Mouse (Mus musculus): ENCODE data around the gene Slc37a1. TPM values are rescaled to one million over a fixed set of nuclear protein-coding genes. Genes with fewer than 3 reads are reported as not detected.

Slc37a1 gene
- polyA plus RNA-seq, 1 experiment from 2014 or later: 21.1 TPM

DNA sequence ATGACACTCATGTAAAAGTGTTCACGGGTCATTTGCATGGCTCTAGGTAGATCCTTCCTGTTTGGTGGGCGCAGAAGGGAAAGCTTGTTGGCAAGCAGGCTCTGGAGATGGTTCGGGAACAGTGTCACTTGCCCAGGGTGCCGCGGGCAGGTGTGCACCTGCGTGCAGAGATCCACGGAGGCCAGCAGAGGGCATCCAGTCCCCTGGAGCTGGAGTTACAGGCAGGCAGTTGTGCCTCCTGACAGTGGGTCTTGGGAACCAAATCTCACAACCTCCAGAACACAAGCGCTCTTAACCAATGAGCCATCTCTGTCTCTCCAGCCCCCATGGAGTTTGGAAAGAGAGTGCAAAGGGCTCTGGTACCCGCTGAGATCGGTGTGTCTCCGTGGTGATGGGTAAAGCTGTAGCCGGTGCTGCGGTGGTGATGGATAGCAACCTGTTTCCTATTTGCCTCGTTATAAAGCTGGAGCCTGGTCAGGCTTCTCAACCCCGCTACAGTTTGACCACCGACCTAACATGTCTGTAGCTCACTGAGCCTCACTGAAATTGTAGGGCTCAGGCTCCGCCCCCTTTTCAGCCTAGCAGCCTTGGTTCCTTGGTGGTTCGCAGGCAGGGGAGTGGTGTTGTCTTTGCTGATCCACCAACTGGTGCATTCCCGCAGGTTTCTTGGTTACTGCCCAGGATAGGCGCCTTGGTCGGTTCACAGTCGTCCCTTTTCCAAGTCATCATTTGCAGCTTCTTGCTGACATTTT is 31.1 kb downstream of the Slc37a1 start:
- no peak overlapping the region for H3K4me3 ChIP-seq (ENCODE audit: low read length)
- no peaks in the 10 kb centered on the region for H3K27me3 ChIP-seq (replicated peaks; ENCODE audit: control insufficient read depth, insufficient read depth, low read length)
- H3K4me2 ChIP-seq (ENCODE audit: low read depth, low read length): no peak overlapping the region
- no peaks in the 10 kb centered on the region for H3K9me3 ChIP-seq (ENCODE audit: control insufficient read depth, low read length)
- WGBS: 47% methylated on average over 22 of the region's 22 CpGs
- no peak overlapping the region for H3K27ac ChIP-seq (ENCODE audit: low read length)
- peaks cover 41% of the 10 kb centered on the region for H3K4me1 ChIP-seq (ENCODE audit: control insufficient read depth, insufficient read depth, low read length)
- no peak overlapping the region for H3K9ac ChIP-seq (ENCODE audit: low read depth, low read length)
- 0 out of 2 replicates have a peak, but pooled peaks have one; percentile 24 for ATAC-seq
- H3K36me3 ChIP-seq (ENCODE audit: control insufficient read depth, insufficient read depth, low read length): no peaks in the 10 kb centered on the region

DNA sequence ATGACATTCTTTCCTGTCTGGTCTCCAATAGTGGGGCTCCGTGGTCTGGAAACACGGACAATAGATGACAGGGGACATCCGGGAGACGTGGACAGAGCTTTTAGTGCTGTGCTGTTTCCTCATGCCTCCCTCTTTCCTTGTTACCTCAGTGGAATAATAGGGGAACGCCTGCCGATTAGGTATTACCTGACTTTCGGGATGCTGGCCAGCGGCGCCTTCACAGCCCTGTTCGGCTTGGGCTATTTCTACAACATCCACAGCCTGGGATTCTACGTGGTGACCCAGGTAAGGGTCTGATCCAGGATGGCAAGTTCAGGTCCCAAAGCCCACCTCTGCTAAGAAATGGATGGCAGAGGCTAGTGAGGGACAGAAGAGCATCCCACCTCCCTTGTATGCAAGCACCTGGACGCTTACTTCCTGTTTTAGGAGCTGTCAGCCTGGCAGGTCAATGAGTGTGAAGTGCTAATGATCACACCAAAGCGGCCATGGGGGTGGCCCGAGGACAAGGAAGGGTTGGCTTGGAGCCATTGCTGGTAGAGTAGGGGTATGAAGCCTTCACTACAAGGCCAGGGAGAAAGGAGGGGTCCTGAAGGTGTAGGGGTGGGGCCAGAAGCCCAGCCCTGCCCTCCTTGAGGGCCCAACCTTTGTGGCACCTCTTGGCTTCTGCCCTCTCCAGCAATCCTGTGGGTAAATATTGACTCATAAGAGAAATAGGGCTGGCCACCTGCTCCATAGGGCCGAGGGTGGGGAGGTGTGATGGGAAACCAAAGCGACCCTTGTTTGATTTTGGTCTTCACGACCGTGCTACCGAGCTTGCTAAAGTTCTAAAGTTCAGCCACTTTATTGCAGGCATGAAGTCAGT is 32.5 kb downstream of the Slc37a1 start:
- no peak overlapping the region for H3K4me3 ChIP-seq (ENCODE audit: low read length)
- no peaks in the 10 kb centered on the region for H3K9me3 ChIP-seq (ENCODE audit: control insufficient read depth, low read length)
- 0 out of 2 replicates have a peak overlapping the region, but pooled peaks have one; percentile 13 for H3K9ac ChIP-seq (ENCODE audit: low read depth, low read length)
- H3K36me3 ChIP-seq (ENCODE audit: control insufficient read depth, insufficient read depth, low read length): no peaks in the 10 kb centered on the region
- 71% methylated on average over 19 of the region's 19 CpGs for WGBS
- H3K4me2 ChIP-seq (ENCODE audit: low read depth, low read length): no peak overlapping the region
- ATAC-seq: peak; percentile 78
- H3K4me1 ChIP-seq (ENCODE audit: control insufficient read depth, insufficient read depth, low read length): peaks cover 46% of the 10 kb centered on the region
- no peaks in the 10 kb centered on the region for H3K27me3 ChIP-seq (replicated peaks; ENCODE audit: control insufficient read depth, insufficient read depth, low read length)
- H3K27ac ChIP-seq (ENCODE audit: low read length): peak overlapping the region; percentile 80

DNA sequence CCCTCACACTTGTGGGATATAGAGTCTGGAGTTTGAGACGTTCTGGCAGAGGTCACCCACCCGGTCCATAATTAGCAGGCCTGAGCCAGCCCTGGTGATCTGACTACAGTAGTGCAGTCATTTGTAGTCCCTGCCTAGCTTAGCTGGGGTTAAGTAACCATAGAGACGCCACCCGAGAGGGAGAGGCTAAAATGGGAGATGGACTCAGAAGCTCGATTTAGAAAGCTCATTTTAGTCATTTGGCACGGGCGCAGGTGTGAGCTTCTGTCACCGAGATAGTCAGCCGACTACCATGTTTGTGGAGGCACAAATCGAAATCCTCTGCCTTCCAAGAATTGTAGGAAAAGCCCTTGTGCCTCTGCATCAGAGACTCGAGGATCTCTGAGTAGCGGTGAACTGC is 34.8 kb downstream of the Slc37a1 start:
- WGBS: 76% methylated on average over 12 of the region's 12 CpGs
- Histone ChIP-seq H3K4me1 (ENCODE audit: control insufficient read depth, insufficient read depth, low read length) (peaks cover 52% of the 10 kb centered on the region), H3K4me3 (ENCODE audit: low read length) (no peak overlapping the region), H3K4me2 (ENCODE audit: low read depth, low read length) (no peak overlapping the region), H3K9me3 (ENCODE audit: control insufficient read depth, low read length) (no peaks in the 10 kb centered on the region), H3K27ac (ENCODE audit: low read length) (peak overlapping the region; percentile 84; the same call in 1 of the 2 replicates), H3K36me3 (ENCODE audit: control insufficient read depth, insufficient read depth, low read length) (no peaks in the 10 kb centered on the region), H3K9ac (ENCODE audit: low read depth, low read length) (no peak overlapping the region), H3K27me3 (replicated peaks; ENCODE audit: control insufficient read depth, insufficient read depth, low read length) (no peaks in the 10 kb centered on the region)
- no peak for ATAC-seq

DNA sequence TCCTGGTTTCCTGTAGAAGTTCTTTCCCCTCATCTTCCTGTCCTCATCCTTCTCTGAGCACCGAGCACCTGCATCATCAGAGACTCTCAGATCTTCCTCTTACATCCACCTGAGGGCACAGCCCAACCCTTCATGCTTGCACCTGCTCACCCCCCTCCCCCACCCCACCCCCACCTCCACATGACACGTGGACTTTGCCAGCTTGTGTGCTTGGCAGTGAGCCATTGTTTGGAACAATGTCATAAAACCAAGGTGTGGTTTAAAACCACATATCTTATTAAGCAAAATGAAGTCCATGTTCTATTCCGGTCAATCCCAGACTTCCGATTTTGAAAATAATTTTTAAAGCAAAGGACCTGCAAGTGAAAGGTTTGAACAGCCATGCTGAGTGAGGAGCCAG is 35.9 kb downstream of the Slc37a1 start:
- H3K27ac ChIP-seq (ENCODE audit: low read length): peak overlapping the region; percentile 88
- no peaks in the 10 kb centered on the region for H3K9me3 ChIP-seq (ENCODE audit: control insufficient read depth, low read length)
- H3K36me3 ChIP-seq (ENCODE audit: control insufficient read depth, insufficient read depth, low read length): no peaks in the 10 kb centered on the region
- peaks cover 47% of the 10 kb centered on the region for H3K4me1 ChIP-seq (ENCODE audit: control insufficient read depth, insufficient read depth, low read length)
- no peak overlapping the region for H3K4me2 ChIP-seq (ENCODE audit: low read depth, low read length)
- 52% methylated on average over 4 of the region's 4 CpGs for WGBS
- no peak overlapping the region for H3K4me3 ChIP-seq (ENCODE audit: low read length)
- ATAC-seq: peak; percentile 38
- no peak overlapping the region for H3K9ac ChIP-seq (ENCODE audit: low read depth, low read length)
- no peaks in the 10 kb centered on the region for H3K27me3 ChIP-seq (replicated peaks; ENCODE audit: control insufficient read depth, insufficient read depth, low read length)

DNA sequence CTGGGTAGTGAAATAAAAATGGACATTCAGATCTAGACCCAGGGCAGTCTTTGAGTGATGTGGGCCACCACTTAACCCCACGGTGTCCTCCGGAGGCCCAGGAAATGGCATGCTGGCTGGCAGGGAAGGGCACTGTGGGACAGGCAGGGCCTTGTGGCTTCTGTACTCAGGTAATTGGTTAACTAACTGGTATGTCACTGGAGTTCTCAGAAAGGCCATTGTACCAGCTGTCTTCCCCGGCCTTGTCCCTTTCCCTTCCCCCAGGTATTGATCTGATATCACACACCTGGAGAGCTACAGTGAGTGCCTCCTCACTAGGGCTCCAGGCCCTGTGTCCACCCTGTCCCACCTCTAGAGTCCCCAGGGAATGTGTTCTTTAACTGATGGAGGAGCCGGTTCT is 36.8 kb downstream of the Slc37a1 start:
- Histone ChIP-seq H3K4me3 (ENCODE audit: low read length) (no peak overlapping the region), H3K9me3 (ENCODE audit: control insufficient read depth, low read length) (no peaks in the 10 kb centered on the region), H3K36me3 (ENCODE audit: control insufficient read depth, insufficient read depth, low read length) (no peaks in the 10 kb centered on the region), H3K4me1 (ENCODE audit: control insufficient read depth, insufficient read depth, low read length) (peaks cover 47% of the 10 kb centered on the region), H3K27me3 (replicated peaks; ENCODE audit: control insufficient read depth, insufficient read depth, low read length) (no peaks in the 10 kb centered on the region), H3K9ac (ENCODE audit: low read depth, low read length) (peak overlapping the region; percentile 2), H3K4me2 (ENCODE audit: low read depth, low read length) (no peak overlapping the region), H3K27ac (ENCODE audit: low read length) (peak overlapping the region; percentile 88)
- 62% methylated on average over 4 of the region's 4 CpGs for WGBS
- ATAC-seq: peak; percentile 54

DNA sequence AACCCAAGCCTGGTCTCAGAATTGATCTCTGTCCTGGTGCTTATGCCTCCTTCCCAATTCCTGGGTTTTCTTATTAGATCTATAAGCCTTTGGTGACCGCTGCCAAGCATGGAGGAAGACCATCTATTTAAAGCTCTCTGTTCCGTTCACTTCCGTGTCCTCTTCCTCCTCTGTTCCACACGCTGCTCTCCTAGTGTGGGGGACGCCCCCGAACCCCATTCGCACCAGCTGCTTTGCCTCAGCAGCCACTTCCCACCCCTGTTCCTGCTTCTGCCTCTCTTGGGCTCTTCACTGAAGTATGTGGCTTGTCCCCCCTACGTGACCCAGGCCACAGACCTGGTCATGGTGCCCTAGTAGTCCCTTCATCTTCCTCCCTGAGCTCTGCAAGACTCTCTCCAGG is 37.6 kb downstream of the Slc37a1 start:
- H3K27me3 ChIP-seq (replicated peaks; ENCODE audit: control insufficient read depth, insufficient read depth, low read length): no peaks in the 10 kb centered on the region
- H3K4me1 ChIP-seq (ENCODE audit: control insufficient read depth, insufficient read depth, low read length): peaks cover 44% of the 10 kb centered on the region
- H3K4me3 ChIP-seq (ENCODE audit: low read length): no peak overlapping the region
- no peak overlapping the region for H3K4me2 ChIP-seq (ENCODE audit: low read depth, low read length)
- no peaks in the 10 kb centered on the region for H3K9me3 ChIP-seq (ENCODE audit: control insufficient read depth, low read length)
- WGBS: 87% methylated on average over 8 of the region's 8 CpGs
- ATAC-seq: no peak
- H3K36me3 ChIP-seq (ENCODE audit: control insufficient read depth, insufficient read depth, low read length): no peaks in the 10 kb centered on the region
- peak overlapping the region; percentile 2 for H3K9ac ChIP-seq (ENCODE audit: low read depth, low read length)
- peak overlapping the region; percentile 88 for H3K27ac ChIP-seq (ENCODE audit: low read length)

DNA sequence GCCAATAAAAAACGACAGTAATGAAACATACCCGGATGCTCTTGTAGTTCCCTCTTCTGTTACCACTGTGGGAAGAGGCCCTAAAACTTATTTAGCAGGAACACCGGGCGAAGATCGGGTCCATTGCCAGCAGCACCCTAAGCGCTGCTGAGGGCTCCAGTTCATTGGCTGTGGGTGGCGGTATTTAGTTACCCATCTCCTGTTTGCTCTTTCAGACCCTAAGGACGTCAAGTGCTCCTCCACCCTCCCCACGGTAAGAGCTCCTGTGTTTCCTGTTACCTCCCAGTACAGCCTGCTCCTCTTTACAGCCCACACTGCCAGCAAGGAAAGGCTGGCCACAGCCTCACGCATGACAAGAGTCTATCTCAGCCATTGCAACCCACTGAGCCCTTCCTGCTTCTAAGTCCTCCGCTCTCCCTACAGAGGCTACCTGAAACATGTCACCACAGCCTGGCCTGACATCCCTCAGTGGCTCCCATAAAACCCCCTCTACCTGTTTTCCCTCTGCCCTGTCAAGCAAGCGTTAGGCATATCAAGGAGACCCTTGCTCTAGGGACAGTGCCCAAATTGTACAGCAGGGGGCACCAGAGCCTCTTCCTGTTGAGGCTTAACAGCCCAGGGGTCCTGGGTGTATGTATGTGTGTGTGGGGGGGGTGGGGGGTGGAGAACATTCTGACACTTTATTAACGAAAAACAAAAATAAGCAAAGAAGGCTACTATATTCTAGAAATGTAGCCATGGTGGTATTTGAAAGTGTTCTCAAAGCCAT is 39.0 kb downstream of the Slc37a1 start:
- no peaks in the 10 kb centered on the region for H3K36me3 ChIP-seq (ENCODE audit: control insufficient read depth, insufficient read depth, low read length)
- peak; percentile 37 for ATAC-seq
- H3K9me3 ChIP-seq (ENCODE audit: control insufficient read depth, low read length): no peaks in the 10 kb centered on the region
- peak overlapping the region; percentile 88 for H3K27ac ChIP-seq (ENCODE audit: low read length)
- H3K27me3 ChIP-seq (replicated peaks; ENCODE audit: control insufficient read depth, insufficient read depth, low read length): no peaks in the 10 kb centered on the region
- 47% methylated on average over 13 of the region's 13 CpGs for WGBS
- H3K4me2 ChIP-seq (ENCODE audit: low read depth, low read length): peak overlapping the region; percentile 1; the same call in 1 of the 2 replicates
- H3K4me3 ChIP-seq (ENCODE audit: low read length): peak overlapping the region; percentile 5; the same call in 1 of the 2 replicates
- H3K9ac ChIP-seq (ENCODE audit: low read depth, low read length): peak overlapping the region; percentile 17; the same call in 1 of the 2 replicates
- peaks cover 33% of the 10 kb centered on the region for H3K4me1 ChIP-seq (ENCODE audit: control insufficient read depth, insufficient read depth, low read length)

DNA sequence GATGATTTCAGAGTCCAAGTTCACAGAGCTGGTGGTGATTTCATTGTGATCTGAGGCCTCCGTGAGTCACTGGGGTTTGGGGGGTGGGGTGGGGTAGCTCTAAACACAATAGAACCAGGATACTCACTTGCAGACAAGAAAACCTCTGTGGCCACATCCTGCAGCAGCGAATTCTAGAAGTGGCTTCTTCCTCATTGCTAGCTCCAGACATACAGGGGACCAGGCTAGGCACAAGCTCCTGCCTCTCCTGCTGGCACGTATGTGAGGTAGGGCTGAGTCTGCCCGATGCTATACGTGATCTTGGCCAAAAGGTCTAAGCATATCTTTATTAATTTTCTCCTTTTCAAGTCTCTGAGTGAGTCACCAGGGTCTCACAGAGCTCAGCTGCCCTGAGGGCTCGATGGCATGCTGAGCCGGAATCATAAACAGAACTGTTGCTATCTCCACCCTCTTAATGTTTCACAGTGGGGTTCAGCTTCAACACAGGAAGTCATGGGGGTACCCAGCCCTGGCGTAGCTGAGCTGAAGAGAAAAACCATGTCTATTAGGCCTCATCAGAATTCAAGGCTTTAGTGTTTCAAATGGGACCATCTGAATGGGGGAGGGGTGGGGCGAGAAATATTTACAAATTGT is 39.7 kb downstream of the Slc37a1 start:
- Histone ChIP-seq H3K4me1 (ENCODE audit: control insufficient read depth, insufficient read depth, low read length) (peaks cover 26% of the 10 kb centered on the region), H3K27ac (ENCODE audit: low read length) (peak overlapping the region; percentile 88), H3K4me3 (ENCODE audit: low read length) (no peak overlapping the region), H3K4me2 (ENCODE audit: low read depth, low read length) (no peak overlapping the region), H3K27me3 (replicated peaks; ENCODE audit: control insufficient read depth, insufficient read depth, low read length) (no peaks in the 10 kb centered on the region), H3K9me3 (ENCODE audit: control insufficient read depth, low read length) (no peaks in the 10 kb centered on the region), H3K36me3 (ENCODE audit: control insufficient read depth, insufficient read depth, low read length) (no peaks in the 10 kb centered on the region), H3K9ac (ENCODE audit: low read depth, low read length) (no peak overlapping the region)
- ATAC-seq: no peak
- WGBS: 39% methylated on average over 9 of the region's 9 CpGs
